8 mouse cellular contexts compared by ENCODE assay signal in genomic region chr4:128957155-128957911, GRCm38 (mm10). TPM values are rescaled to one million over a fixed set of nuclear protein-coding genes. Genes with fewer than 3 reads are reported as not detected.
DNase-seq lines count a peak whose midpoint lies in the region; ATAC-seq and TF ChIP-seq lines count a peak whose summit lies in the region.

No protein-coding gene starts in this region.

- H3K27ac ChIP-seq in hindbrain, embryonic 15.5 days (replicated peaks) = 0 out of 2 replicates have a peak overlapping the region, but pooled peaks have one; percentile 1
- H3K27ac ChIP-seq in liver, adult 2 months (replicated peaks; ENCODE audit: insufficient read depth, low read depth, low read length) = no peak overlapping the region
- H3K27ac ChIP-seq in neural tube, embryonic 11.5 days (ENCODE audit: low read depth, low read length) = no peak overlapping the region

- no peak overlapping the region for H3K4me2 ChIP-seq in hindbrain, embryonic 15.5 days
- H3K4me2 ChIP-seq in neural tube, embryonic 11.5 days (ENCODE audit: low read depth) = no peak overlapping the region

- no peak for TF ChIP-seq POLR2A in liver, adult 2 months (IDR thresholded peaks at IDR 0.05; ENCODE audit: extremely low read depth, insufficient read depth, low read length)

- H3K36me3 ChIP-seq in hindbrain, embryonic 15.5 days = no peaks in the 10 kb centered on the region
- no peaks in the 10 kb centered on the region for H3K36me3 ChIP-seq in liver, adult 2 months (ENCODE audit: control insufficient read depth, insufficient read depth, low read length)
- H3K36me3 ChIP-seq in neural tube, embryonic 11.5 days (ENCODE audit: control insufficient read depth, insufficient read depth, low read length) = no peaks in the 10 kb centered on the region

- no peaks in the 10 kb centered on the region for H3K27me3 ChIP-seq in hindbrain, embryonic 15.5 days
- H3K27me3 ChIP-seq in liver, adult 2 months (ENCODE audit: control insufficient read depth, insufficient read depth, low read length) = no peaks in the 10 kb centered on the region
- H3K27me3 ChIP-seq in neural tube, embryonic 11.5 days (ENCODE audit: control insufficient read depth, insufficient read depth, low read length) = peaks cover 5% of the 10 kb centered on the region

- peak; percentile 70; the same call in 1 of the 2 replicates for TF ChIP-seq CTCF in liver, adult 2 months (IDR thresholded peaks at IDR 0.05; ENCODE audit: low read depth, low read length)

- peaks cover 45% of the 10 kb centered on the region for H3K4me1 ChIP-seq in hindbrain, embryonic 15.5 days (replicated peaks)
- H3K4me1 ChIP-seq in liver, adult 2 months (ENCODE audit: control insufficient read depth, insufficient read depth, low read length) = 0 out of 2 replicates have a peak, but pooled peaks cover 1% of the 10 kb centered on the region
- 0 out of 2 replicates have a peak, but pooled peaks cover 2% of the 10 kb centered on the region for H3K4me1 ChIP-seq in neural tube, embryonic 11.5 days (ENCODE audit: control insufficient read depth, insufficient read depth, low read length)

- H3K9me3 ChIP-seq in hindbrain, embryonic 15.5 days = no peaks in the 10 kb centered on the region
- H3K9me3 ChIP-seq in neural tube, embryonic 11.5 days (ENCODE audit: control insufficient read depth, low read length) = no peaks in the 10 kb centered on the region

- H3K4me3 ChIP-seq in hindbrain, embryonic 15.5 days = no peak overlapping the region
- no peak overlapping the region for H3K4me3 ChIP-seq in liver, adult 2 months (ENCODE audit: insufficient read depth, low read depth, low read length)
- H3K4me3 ChIP-seq in neural tube, embryonic 11.5 days (ENCODE audit: low read depth, low read length) = no peak overlapping the region

- ATAC-seq in hindbrain, embryonic 15.5 days (ENCODE audit: low FRiP score, low read depth) = peak; percentile 29; the same call in 1 of the 2 replicates
- no peak for ATAC-seq in neural tube, embryonic 11.5 days (ENCODE audit: insufficient read depth, low FRiP score, low TSS enrichment)

- H3K9ac ChIP-seq in hindbrain, embryonic 15.5 days = no peak overlapping the region
- no peak overlapping the region for H3K9ac ChIP-seq in liver, adult 2 months (ENCODE audit: low read depth, low read length)
- H3K9ac ChIP-seq in neural tube, embryonic 11.5 days (ENCODE audit: low read length) = no peak overlapping the region

- peak; percentile 35 for DNase-seq in layer of hippocampus, adult 11-12 months (ENCODE audit: low spot score)
- DNase-seq in layer of hippocampus, adult 8-10 months (ENCODE audit: low spot score in 2 of 2) = no peak
- DNase-seq in NIH3T3 (ENCODE audit: low read depth) = peak; percentile 95
- DNase-seq in embryo, embryonic 9.5 days (ENCODE audit: extremely low spot score) = peak; percentile 69
- DNase-seq in liver, adult 2 months (ENCODE audit: extremely low read depth, low read depth, low spot score) = peak; percentile 67
- peak; percentile 55 for DNase-seq in neural tube, embryonic 11.5 days (ENCODE audit: low spot score)
- no peak for DNase-seq in gastrocnemius, postnatal 25 days

- H3K79me2 ChIP-seq in liver, adult 2 months (ENCODE audit: control insufficient read depth, insufficient read depth, low read length) = 0 out of 2 replicates have a peak, but pooled peaks cover 3% of the 10 kb centered on the region

- WGBS in hindbrain, embryonic 15.5 days = 38% methylated on average over 11 of the region's 11 CpGs
- 53% methylated on average over 11 of the region's 11 CpGs for WGBS in liver, adult 2 months
- 52% methylated on average over 11 of the region's 11 CpGs for WGBS in neural tube, embryonic 11.5 days

RNA-seq across cellular contexts. Expression of gene Azin2, which starts 4.9 kb away (rescaled TPM):
- 10 to 100 TPM; 38.0 to 45.0 (median 43.4) TPM for total RNA-seq in layer of hippocampus, adult 8-10 months (2022)
- 17.3 and 21.9 TPM in 2 replicates for polyA plus RNA-seq in hindbrain, embryonic 15.5 days (2015; fragmentation: Nextera tagmentation; extraction: Ambion mirVana)
- 5.4 and 5.7 TPM in 2 replicates for total RNA-seq in liver, adult 2 months (2014; rRNA removed)
- polyA plus RNA-seq in liver, adult 2 months (2012; rRNA removed) = 0.81 and 1.7 TPM in 2 replicates
- 12.9 and 14.6 TPM in 2 replicates for polyA plus RNA-seq in neural tube, embryonic 11.5 days (2014; fragmentation: Nextera tagmentation; extraction: Ambion mirVana)
- total RNA-seq in gastrocnemius, postnatal 25 days (2021) = 1 to 10 TPM; 1.8 to 3.1 TPM

RNA-seq across cellular contexts. Expression of gene Ak2, which starts 34.4 kb away (rescaled TPM):
- total RNA-seq in layer of hippocampus, adult 8-10 months (2022) = 10 to 100 TPM; 26.3 to 32.0 (median 27.8) TPM
- 84.8 and 93.2 TPM in 2 replicates for polyA plus RNA-seq in hindbrain, embryonic 15.5 days (2015; fragmentation: Nextera tagmentation; extraction: Ambion mirVana)
- 194 and 232 TPM in 2 replicates for total RNA-seq in liver, adult 2 months (2014; rRNA removed)
- polyA plus RNA-seq in liver, adult 2 months (2012; rRNA removed) = 140 and 156 TPM in 2 replicates
- 133 and 134 TPM in 2 replicates for polyA plus RNA-seq in neural tube, embryonic 11.5 days (2014; fragmentation: Nextera tagmentation; extraction: Ambion mirVana)
- total RNA-seq in gastrocnemius, postnatal 25 days (2021) = 10 to 100 TPM; 27.4 to 36.0 TPM

Comparison
In these comparisons a context has a peak if more than half of its experiments do, and no peak if none do; other contexts are left out.
1. DNase-seq: peak in layer of hippocampus, adult 11-12 months (single experiment), NIH3T3 (single experiment), embryo, embryonic 9.5 days (single experiment), liver, adult 2 months (single experiment) and neural tube, embryonic 11.5 days (single experiment); none in layer of hippocampus, adult 8-10 months (0 of 2) and gastrocnemius, postnatal 25 days (single experiment).